Mouse (Mus musculus): Measurements from ENCODE around the gene Tnks2. TPM values are rescaled to one million over a fixed set of nuclear protein-coding genes. Genes with fewer than 3 reads are reported as not detected.
A peak's percentile ranks its signal among the peaks of the same experiment; 100 is the strongest.
"Not testable (repeated sequence)": the region's sequence is repeated elsewhere in the genome, so short reads cannot be mapped to it uniquely, and the experiment has no call there.

Tnks2 gene
- total RNA-seq, 1 experiment from 2014 or later: 230 TPM

DNA sequence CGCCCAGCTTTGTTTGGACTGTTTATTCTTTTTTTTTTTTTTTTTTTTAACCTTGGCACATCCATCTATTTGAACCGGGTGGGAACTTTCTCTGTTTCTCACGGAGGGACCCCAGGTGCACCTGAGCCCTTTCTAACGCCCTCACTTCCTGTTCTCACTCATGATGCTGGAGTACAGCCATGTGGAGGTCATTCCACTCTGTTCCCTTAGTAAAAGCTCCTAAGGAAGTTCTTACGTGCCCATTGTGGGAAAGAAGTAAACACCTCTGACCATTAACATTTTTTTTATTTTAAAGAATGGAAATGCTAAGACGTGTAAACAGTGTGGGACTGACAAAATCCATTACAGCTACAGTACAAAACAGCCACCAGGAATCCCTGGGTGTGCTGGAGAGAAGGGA lies 14.8 kb upstream of the Tnks2 start:
- no peak for ATAC-seq (replicated peaks; ENCODE audit: insufficient number of reproducible peaks, low FRiP score, low TSS enrichment, poor library complexity, severe bottlenecking)

DNA sequence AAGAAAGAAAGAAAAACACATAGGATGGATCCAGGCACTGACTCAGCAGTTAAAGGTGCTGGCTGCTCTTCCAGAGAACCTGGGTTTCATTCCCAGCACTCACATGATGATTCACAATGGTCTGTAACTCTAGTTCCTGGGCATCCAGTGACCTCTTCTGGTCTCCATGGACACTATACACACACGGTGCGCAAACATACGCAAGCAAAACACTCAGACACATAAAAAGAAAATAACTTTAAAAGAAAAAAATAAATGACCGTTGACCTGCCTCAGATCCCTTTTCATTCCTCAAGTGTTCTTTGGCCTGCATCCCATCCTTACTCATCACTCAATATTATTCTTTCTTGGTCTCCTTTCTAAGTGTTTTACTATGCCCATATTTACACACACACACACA lies 13.6 kb upstream of the Tnks2 start:
- ATAC-seq (replicated peaks; ENCODE audit: insufficient number of reproducible peaks, low FRiP score, low TSS enrichment, poor library complexity, severe bottlenecking): no peak

GRCm38 (mm10) chr19:36821301-36821700 lies 12.7 kb upstream of the Tnks2 start:
- not testable (repeated sequence) for ATAC-seq (replicated peaks; ENCODE audit: insufficient number of reproducible peaks, low FRiP score, low TSS enrichment, poor library complexity, severe bottlenecking)

GRCm38 (mm10) chr19:36822701-36823100 lies 11.3 kb upstream of the Tnks2 start:
- ATAC-seq (replicated peaks; ENCODE audit: insufficient number of reproducible peaks, low FRiP score, low TSS enrichment, poor library complexity, severe bottlenecking): no peak

- no peak for ATAC-seq (replicated peaks; ENCODE audit: insufficient number of reproducible peaks, low FRiP score, low TSS enrichment, poor library complexity, severe bottlenecking)
These were observed 6.4 kb upstream of the Tnks2 start for GRCm38 (mm10) chr19:36827650-36828049.

GRCm38 (mm10) chr19:36828322-36828721 lies 5.7 kb upstream of the Tnks2 start:
- 0 out of 2 replicates have a peak, but pooled peaks have one; percentile 22 for ATAC-seq (replicated peaks; ENCODE audit: insufficient number of reproducible peaks, low FRiP score, low TSS enrichment, poor library complexity, severe bottlenecking)

GRCm38 (mm10) chr19:36832951-36833787 lies 863 bp upstream of the Tnks2 start:
- ATAC-seq (replicated peaks; ENCODE audit: insufficient number of reproducible peaks, low FRiP score, low TSS enrichment, poor library complexity, severe bottlenecking): no peak

DNA sequence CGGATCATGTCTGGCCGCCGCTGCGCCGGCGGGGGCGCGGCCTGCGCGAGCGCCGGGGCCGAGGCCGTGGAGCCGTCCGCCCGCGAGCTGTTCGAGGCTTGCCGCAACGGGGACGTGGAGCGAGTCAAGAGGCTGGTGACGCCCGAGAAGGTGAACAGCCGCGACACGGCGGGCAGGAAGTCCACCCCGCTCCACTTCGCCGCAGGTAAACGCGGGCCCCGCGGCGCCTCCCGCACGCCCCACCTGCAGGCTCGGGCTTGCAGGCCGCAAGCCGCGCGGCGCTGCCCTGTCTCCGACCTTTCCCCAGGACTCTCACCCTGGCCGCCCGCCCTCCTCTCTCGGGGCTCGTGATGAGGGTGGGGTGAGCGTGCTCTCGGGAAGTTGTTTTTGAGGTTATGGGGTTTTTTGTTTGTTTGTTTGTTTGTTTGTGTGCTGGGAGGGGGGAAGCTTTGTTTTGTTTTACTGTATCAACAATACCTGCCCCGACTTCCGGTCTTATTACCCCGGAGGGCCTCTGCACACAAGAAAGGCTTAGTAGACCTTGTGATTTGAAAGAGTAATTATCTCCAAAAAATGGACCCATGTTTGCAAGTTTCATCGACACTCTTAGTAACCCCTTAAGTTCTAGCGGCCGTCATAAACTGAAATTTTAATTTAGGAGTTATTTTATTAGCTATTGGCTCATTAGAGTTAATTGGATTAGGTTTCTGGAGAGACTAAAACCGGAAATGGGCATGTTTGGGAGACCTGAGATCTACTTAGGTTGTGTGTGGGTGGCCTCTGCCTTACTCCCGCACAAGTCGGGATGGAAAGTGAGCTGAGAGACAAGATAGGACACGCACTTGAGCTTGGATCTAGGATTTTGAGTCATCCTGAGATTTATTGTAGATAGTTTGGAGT lies 750 bp downstream of the Tnks2 start:
- ATAC-seq (replicated peaks; ENCODE audit: insufficient number of reproducible peaks, low FRiP score, low TSS enrichment, poor library complexity, severe bottlenecking): peak; percentile 42; the same call in 1 of the 2 replicates

DNA sequence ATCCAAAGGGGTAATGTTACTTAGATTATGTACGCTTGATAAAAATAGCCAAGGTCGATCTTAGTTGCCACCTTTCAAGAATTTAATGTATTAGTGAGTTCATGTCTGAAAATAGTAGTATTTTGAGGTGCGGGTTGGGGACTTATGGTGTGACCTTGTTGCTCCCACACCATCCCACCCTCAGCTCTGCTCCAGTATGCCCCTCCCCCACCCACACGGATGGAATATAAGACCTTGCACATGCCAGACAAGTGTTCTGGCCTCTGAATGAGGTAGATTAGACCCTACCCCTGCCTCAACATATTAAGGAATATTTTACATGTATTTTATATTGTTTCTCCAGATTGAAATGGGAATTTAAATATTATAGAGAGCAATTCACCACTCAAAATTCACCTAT lies 2.0 kb downstream of the Tnks2 start:
- ATAC-seq (replicated peaks; ENCODE audit: insufficient number of reproducible peaks, low FRiP score, low TSS enrichment, poor library complexity, severe bottlenecking): no peak

DNA sequence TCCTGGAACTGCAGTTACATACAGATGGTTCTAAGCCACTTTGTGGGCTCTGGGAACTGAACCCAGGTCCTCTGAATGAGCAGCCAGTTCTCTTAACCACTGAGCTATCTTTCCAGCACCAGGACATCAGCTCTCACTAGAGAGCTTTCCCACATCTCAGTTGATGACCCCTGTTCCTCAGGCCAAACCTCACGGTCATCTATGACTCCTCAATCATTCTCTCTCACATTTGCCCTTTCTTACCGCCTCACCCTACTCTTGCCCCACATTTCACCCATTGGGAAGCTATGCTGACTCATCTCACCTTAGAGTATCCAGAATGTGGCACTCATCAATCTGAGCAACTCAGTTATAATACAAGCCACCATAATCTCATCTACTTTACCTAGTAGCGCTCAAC lies 6.3 kb downstream of the Tnks2 start:
- ATAC-seq (replicated peaks; ENCODE audit: insufficient number of reproducible peaks, low FRiP score, low TSS enrichment, poor library complexity, severe bottlenecking): no peak

DNA sequence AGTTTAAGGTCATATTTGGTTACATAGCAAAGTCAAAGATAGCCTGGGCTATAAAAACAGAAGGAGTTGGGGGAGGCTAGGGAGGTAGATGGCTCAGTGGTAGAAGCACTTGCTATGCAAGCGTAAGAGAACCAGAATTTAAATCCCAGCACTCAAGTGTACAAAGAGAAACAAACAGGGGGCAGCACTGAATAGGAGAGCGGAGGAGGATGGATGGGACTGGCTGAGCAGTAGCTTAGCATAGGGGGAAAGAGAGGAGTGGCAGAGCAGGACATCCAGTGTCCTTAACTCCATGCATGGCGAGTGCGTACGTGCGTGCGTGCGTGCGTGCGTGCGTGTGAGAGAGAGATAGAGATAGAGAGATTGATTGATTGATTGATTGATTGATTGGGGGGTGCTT lies 9.8 kb downstream of the Tnks2 start:
- no peak for ATAC-seq (replicated peaks; ENCODE audit: insufficient number of reproducible peaks, low FRiP score, low TSS enrichment, poor library complexity, severe bottlenecking)

GRCm38 (mm10) chr19:36845924-36846323 lies 11.9 kb downstream of the Tnks2 start:
- ATAC-seq (replicated peaks; ENCODE audit: insufficient number of reproducible peaks, low FRiP score, low TSS enrichment, poor library complexity, severe bottlenecking): no peak

- no peak for ATAC-seq (replicated peaks; ENCODE audit: insufficient number of reproducible peaks, low FRiP score, low TSS enrichment, poor library complexity, severe bottlenecking)
These were observed 19.8 kb downstream of the Tnks2 start for GRCm38 (mm10) chr19:36853831-36854230.

DNA sequence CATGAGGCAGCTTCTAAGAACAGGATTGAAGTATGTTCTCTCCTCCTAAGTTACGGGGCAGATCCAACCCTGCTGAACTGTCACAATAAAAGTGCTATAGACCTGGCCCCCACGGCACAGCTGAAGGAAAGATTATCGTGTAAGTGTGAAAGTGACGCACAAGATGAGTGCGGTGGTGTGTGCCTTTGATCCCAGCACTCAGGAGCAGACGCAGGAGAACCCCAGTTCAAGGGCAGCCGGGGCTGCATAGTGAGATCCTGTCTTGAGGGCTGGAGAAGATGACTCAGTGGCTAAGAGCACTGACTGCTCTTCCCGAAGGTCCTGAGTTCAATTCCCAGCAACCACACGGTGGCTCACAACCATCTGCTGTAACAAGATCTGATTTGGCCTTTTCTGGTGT lies 23.8 kb downstream of the Tnks2 start:
- no peak for ATAC-seq (replicated peaks; ENCODE audit: insufficient number of reproducible peaks, low FRiP score, low TSS enrichment, poor library complexity, severe bottlenecking)

- no peak for ATAC-seq (replicated peaks; ENCODE audit: insufficient number of reproducible peaks, low FRiP score, low TSS enrichment, poor library complexity, severe bottlenecking)
These were observed 26.4 kb downstream of the Tnks2 start for GRCm38 (mm10) chr19:36860393-36860792.

GRCm38 (mm10) chr19:36865905-36866304 lies 31.9 kb downstream of the Tnks2 start:
- no peak for ATAC-seq (replicated peaks; ENCODE audit: insufficient number of reproducible peaks, low FRiP score, low TSS enrichment, poor library complexity, severe bottlenecking)

DNA sequence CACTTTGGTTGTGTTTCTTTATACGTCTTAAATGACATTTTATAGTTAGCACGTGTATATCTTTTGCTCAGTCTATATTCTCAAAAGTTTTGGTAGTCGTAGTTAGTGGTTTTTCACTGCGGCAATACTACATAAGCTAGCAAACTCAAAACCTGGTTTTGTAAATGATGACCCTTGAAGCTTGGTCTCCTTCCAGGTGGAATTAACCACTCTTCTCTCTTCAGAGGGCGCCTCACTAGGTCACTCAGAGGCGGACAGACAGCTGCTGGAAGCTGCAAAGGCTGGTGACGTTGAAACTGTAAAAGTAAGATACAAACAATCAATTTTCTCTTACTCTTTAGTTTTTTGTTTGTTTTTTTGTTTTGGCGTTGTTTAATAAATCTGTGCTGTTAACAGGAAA lies 33.4 kb downstream of the Tnks2 start:
- ATAC-seq (replicated peaks; ENCODE audit: insufficient number of reproducible peaks, low FRiP score, low TSS enrichment, poor library complexity, severe bottlenecking): no peak

GRCm38 (mm10) chr19:36868675-36869074 lies 34.6 kb downstream of the Tnks2 start:
- not testable (repeated sequence) for ATAC-seq (replicated peaks; ENCODE audit: insufficient number of reproducible peaks, low FRiP score, low TSS enrichment, poor library complexity, severe bottlenecking)

DNA sequence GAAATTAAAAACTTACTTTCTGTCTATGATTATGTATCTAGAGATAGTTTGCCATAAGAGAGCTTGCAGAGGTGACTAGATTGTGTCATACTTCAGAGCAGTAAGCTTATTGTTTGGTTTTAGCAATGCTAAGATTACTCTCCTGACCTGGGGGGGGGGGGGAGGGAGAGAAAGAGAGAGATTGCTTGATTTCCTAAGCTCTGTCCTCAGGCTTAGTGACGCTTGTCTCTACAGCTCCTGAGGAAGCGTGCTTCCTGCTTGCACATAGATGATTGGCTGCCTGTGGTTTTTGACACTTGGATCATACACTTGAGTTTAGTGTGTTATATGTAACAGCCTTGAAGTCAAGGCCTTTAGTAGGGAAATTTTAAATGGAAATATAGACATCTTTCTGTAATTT lies 40.6 kb downstream of the Tnks2 start:
- ATAC-seq (replicated peaks; ENCODE audit: insufficient number of reproducible peaks, low FRiP score, low TSS enrichment, poor library complexity, severe bottlenecking): no peak

- no peak for ATAC-seq (replicated peaks; ENCODE audit: insufficient number of reproducible peaks, low FRiP score, low TSS enrichment, poor library complexity, severe bottlenecking)
These were observed 43.3 kb downstream of the Tnks2 start for GRCm38 (mm10) chr19:36877329-36877728.
